Mouse (Mus musculus) left cerebral cortex, postnatal 10 days (tissue): ENCODE measurements around the gene Slc35b2. TPM values are rescaled to one million over a fixed set of nuclear protein-coding genes. Genes with fewer than 3 reads are reported as not detected.
A peak's percentile ranks its signal among the peaks of the same experiment; 100 is the strongest.

ENCODE experiments used
- DNase-seq, 2 experiments: peaks; one replicate each; pipeline ENCODE4 v3.0.0; 2021 to 2022; ENCODE audit warnings: low spot score in 2 of 2, mixed read lengths in 1 of 2; ENCODE audit errors: extremely low spot score in 1 of 2
- intact Hi-C: fragments of 180-260 bp; cut with DNase I; formaldehyde crosslinking; loops from one replicate; pipeline ENCODE4 v1.15.1; 2025
- total RNA-seq, 2 experiments: library from RNA; stranded (reverse); gene quantifications; 2 replicates each; pipeline ENCODE4 v1.2.3; 2021

The Slc35b2 gene
- total RNA-seq, 2 experiments from 2014 or later: 43.8 to 46.7 TPM

DNA sequence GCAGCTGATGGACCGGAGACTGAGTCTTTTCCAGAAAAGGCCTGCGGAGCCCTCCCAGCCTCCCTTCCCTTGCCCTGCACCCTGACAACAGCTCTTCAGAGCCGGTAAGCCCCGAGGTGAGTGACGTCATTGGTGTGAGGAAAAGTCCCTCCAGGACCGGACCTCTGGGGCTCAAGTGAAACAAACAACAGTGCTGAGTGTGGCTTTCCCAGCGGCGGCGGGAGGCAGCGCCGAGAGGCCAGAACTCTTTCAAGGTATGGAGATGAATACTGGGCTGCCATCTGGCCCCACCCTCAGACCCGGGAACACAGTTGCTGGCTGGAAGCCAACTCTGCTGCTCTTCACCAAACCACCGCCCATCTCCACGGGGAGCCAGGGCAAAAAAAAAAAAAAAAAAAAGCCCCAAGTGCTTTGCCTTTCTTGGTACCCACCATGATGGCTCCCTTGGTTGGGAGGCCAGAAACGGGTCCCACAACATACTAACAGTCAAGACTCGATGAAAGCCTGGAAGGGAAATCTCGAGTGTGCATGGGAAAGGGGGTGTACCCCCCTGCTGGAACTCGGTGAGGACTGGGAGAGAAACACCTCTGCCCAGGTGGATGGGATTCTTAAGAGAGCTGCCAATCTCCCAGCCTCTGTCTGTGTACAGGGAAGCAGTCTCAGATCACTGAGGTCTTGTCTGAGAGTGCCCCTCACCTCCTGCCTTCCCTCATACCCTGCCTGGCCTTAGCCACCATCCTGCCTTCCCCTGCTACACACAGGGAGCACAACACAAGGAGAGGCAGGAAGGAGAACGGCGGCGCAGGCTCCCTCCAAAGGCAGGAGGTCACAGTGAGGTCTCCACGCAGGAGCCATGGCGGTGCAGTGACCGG, 19.4 kb upstream of the Slc35b2 start:
- DNase-seq: peak in 1 of 2 experiments; percentile 61
- intact Hi-C loops: no loop called here

DNA sequence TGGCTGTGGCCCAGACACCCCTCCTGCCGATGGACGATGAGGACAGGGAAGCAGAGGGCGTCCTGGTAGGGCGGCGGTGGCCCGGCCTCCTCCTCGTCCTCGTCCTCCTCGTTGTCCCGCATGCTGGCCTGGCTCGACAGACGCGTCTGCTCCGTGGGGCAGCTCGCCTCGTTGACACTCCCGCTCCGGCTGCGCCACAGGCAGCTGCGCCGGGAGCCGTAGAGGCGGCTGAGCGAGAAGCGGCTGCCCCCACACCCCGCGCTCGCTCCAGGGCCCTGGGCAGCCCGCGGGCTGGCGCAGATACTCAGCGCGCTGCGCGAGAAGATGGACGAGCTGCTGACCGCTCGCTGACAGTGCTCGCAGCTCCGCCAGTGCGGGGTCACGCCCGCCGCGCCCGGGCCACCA, 18.8 kb upstream of the Slc35b2 start:
- DNase-seq: peak in 1 of 2 experiments; percentile 47
- intact Hi-C loops: no loop called here

DNA sequence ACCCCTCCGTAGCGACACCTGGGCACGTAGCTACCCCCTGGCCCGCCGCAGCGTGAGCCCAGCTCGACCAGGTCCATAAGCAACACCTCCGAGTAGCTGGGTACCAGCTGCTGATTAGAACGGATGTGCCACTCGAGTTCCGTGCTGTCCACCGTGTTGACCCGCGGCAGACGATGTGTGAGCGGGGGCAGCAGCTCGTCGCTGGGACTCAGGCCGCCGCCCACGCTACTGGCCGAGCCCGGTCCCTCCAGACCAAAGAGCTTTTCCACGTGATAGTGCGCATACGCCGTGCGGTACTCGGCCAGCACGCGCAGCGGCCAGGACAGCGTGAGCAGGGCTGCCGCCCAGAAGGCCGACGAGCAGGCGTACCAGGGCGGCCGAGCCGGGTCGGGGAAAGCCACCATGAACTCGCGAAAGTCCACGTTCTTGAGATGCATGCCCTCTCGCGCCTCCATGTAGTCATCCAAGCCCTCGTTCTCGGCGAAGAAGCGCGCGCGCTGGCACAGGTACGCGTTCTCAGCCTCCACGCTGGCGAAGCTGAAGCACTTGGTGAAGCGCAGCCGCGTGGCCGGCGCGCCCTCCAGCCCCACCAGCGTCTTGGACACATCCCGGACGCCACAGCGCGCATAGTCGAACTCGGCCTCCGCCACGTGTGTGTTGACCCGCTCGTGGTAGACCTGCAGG, 18.3 kb upstream of the Slc35b2 start:
- intact Hi-C loops: no loop called here
- DNase-seq: peak in 1 of 2 experiments; percentile 46

DNA sequence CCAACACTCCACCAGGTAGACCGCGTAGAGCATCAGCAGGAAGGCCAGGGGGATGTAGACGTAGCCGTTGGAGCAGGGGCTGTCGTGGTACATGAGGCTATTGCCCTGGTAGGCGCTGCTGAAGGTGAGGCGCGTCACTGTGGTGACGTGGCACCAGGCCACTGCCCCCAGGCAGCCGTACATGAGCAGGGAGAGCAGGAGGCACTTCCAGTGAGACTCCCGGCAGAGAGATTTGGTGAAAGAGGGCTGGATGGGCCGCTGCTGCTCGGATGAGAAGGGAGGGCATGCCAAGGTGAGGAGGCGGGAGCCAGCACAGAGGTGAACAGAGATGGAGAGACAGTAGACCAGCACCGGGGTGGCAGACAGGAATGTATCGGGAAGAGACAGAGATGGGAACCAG, 16.7 kb upstream of the Slc35b2 start:
- intact Hi-C loops: no loop called here
- peak in 1 of 2 experiments; percentile 22 for DNase-seq

DNA sequence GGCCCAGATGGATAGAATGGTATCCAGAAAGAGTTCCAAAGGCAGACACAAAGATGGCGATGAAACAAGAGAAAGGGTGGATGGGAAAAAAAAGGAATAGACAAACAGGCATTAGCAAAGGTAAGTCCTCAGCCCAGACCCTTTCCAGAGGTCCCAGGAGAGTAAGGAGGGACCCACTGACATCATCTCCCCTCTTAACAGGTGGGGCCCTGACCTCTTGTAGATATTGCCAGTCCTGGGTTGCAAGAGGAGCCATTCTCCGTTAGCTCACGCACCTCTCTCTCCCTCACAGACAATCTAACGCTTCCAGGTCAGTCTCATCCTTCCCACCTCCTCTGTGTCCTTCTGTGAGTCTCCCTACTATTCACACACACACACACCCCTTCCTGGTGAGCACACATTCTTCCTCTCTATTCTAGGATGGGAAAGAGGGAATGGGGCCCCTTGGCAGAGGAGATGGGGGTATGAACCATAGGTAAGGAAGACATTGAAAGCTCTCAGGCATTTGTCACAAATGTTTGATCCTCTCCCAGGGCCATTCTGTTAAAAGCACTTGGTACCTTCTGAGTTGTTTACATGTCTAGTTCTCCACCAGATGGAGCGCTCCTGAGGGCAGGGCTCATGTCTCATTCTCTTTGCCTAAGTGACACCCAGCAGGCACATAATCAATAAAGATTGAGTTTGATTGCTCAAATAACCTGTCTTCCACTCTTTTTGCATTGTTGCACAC, 16.0 kb upstream of the Slc35b2 start:
- intact Hi-C loops: no loop called here
- DNase-seq: no peak

DNA sequence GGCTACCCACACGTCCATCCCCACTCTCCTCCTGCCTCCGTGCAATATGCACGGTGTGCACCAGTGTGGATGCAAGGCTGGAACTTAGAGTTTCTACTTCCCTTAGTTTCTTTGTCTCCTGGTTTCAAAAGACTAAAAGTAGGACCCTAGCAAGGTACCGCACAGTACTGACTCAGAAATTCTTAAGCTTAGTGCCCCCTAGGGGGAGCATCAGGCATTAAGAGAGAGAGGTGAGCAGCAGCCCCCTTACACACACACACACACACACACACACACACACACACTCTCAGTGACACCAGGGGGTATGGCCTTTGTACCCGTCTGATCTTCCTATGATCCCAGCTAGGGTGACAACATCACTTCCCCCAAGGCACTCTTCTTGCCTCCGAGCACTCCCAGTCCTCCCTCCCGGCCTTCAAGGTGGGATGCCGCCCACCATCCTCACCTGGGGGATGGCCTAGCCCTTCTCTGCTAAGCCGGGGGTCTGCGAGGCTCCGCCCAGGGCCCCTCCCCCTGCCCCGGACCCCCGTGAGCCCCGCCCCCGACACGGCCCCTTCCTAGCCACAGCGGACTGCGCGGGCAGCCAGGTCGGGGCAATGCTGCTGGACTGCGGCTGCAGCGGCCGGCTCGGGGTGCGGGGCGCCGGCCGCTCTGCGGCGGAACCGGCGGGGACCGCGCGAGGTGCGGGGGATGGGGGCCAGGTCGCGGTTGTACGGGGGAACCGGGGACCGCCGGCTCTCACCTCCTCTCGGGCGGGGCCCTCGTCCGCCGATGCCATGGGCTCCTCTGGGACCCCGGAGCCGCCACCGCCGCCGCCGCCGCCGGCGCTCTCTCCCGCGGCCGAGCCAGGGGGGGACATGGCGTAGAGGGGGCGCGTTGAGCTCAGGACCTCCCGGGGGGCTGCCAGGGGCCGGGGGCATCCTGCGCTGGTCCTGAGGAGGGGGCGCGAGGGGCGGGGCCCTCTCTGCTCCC, 14.8 kb upstream of the Slc35b2 start:
- intact Hi-C loops: no loop called here
- peak; percentile 64 to 65 for DNase-seq

DNA sequence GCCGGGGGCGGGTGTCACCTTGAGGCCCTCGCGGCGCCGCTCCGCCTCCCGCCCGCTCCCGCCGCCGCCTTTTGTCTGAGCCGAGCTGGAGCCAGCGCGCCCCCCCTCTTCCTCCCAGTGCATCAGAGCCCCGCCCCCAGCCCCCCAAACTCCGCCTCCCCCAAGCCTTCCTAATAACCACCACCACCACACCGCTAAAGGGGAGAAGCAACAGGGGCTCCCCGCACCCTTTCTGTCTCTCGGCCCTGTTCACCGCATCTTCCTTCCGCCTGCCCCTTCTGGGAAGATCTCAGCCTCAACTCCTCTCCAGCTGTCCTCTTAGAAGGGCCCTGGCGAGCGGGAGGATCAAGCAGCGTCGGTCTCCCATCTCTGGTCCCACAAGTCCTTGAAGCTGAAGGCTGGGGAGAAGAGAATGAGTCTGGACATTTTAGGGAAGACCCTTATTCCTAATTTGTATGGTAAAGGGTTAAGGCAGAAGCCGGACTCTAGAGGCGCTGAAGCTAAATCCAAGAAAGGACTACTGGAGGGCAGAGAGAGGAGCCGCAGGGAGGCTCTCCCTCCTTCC, 14.0 kb upstream of the Slc35b2 start, which contains the start of gene Tmem151b:
Gene Tmem151b, minus strand, starts transcription at position 61 of the 565 bp plus-strand sequence.
- peak in 1 of 2 experiments; percentile 81 for DNase-seq
- intact Hi-C loops: no loop called here

DNA sequence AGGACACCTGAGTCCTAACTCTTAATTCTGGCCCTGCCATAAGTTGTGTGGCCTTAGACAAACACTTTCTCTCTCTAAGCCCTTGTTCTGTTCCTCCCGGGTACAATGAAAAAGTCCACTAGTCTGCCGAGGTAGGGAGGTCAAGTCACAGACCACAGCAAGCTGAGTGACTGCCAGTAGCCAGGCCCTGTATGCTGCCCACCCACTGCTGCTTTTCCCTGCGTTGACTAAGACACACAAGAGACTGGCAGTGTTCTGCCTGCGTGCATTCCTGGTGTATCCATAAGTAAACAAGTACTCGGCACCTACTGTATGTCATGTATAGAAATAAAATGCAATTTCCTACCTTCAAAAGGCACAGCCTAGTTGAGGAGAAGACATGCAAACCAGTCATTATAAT, 13.4 kb upstream of the Slc35b2 start:
- DNase-seq: no peak
- intact Hi-C loops: no loop called here

DNA sequence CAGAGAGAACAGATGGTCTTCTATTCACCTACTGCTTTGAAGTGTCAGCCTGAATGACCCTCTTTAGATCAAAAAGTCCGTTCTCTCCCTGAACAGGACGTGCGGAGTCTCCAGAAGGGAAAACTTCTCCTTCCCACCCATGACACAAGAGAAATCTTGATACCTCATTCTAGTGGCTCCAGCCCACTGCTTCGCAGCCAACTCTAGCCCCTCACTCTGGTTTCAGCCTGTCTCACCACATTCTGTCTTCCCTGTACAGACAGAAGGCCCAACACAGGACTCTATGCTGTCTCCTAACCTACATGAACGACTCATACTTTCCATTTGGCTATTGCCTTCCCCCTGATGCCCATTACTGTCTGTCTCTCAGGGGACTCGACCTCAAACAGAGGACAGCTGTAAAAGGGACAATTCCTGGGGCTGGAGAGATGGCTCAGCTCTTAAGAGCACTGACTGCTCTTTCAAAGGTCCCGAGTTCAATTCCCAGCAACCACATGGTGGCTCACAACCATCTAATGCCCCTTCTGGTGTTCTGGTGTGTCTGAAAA, 12.4 kb upstream of the Slc35b2 start:
- intact Hi-C loops: no loop called here
- DNase-seq: no peak

DNA sequence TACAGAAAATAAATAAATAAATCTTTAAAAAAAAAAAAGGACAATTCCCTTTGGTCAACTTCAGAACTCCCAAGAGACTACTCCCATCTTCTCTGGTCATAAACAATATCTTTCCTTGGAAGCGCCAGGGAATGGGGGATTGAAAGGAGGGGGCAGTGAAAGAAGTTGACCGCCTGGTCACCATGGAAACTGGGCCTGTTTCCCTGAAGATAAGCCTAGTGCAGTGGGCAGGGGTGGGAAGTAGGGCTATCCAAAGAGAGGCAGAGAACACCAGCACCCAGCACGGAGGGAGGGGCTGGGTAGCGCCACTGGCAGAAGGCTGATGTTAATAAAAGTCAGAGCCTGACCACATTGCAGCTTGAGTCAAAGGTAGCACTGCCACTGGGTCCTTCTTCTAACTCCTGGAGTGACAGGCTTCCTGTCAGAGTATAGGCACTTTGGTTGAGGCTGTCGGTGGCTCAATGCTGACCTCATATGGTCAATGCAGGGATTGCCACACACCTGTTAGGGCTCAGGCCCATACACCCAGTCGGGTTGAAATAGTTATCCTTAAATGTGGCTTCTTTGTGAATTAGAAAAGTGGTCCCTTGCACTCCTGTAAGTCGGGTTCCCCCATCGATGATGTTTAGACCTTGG, 11.7 kb upstream of the Slc35b2 start:
- intact Hi-C loops: loop anchor here (1.0 to 2.0 kb wide), 2 partner anchors 36 to 73 kb away; no protein-coding TSS in a partner anchor
- DNase-seq: peak; percentile 74 to 77

DNA sequence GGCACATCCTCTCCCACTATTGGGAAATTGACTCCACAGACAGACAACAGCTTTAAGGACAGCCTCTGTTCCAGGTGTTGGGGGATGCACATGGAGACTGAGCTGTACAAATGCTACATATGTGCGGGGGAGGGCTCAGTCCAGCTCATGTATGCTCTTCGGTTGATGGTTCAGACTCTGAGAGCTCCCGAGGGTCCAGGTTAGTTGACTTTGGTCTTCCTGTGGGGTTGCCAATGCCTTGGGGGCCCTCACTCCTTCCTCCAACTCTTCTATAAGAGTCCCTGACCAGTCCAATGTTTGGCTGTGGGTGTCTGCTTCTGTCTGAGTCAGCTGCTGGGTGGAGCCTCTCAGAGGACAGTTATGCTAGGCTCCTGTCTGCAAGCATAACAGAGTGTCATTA, 10.6 kb upstream of the Slc35b2 start:
- no peak for DNase-seq
- intact Hi-C loops: loop anchor here (2.0 kb wide), 1 partner anchor 74 kb away; no protein-coding TSS in a partner anchor

DNA sequence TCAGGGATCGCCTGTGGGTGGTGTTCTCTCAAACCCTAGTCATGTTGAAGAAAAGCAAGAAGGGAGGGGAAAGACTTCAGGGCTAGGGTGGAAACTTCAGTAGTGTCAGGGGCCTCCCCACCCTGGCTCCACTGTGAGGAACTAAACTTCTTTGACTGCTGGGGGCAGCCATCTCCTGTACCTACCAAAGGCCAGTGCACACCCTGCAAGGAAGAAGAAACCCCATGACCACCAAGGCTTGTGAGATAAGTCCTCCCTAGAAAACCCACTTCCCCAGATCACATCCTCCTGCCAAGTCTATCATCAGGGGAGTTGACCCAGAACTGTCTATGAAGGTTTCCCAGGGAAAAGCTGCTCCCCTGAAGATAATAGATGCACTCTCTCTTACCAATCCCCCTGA, 9.3 kb upstream of the Slc35b2 start:
- intact Hi-C loops: no loop called here
- DNase-seq: no peak

DNA sequence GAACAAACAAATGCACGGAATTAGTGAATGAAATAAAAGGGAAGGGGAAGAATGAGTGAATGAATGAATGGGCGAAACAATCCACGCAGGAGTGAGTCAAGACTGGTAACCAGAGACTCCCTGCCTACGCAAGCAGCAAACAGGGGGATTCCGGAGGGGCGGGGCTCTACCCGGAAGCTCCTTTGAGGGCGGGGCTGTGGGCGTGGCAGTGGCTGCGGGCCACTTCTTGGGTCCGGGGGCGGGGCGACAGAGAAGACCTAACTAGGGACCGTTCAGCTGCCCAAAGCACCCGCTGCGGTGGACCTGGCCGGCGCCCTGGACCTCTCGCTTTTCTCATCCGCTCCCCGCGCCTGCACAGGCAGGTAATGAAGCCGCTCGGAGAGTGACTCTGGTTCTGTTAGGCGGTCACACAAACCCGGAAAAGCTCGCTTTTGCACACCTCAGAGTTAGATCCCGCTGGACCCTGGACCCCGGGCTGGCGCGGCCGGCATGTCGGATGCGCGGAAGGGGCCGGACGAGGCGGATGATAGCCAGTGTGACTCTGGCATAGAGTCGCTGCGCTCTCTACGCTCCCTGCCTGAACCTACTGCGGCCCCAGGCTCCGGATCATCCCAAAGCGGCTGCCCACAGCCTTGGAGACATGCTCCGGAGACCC, 8.1 kb upstream of the Slc35b2 start, which contains the start of gene Nfkbie:
Gene Nfkbie, plus strand, starts transcription at position 252 of the 655 bp plus-strand sequence.
- DNase-seq: peak; percentile 84 to 96
- intact Hi-C loops: no loop called here

DNA sequence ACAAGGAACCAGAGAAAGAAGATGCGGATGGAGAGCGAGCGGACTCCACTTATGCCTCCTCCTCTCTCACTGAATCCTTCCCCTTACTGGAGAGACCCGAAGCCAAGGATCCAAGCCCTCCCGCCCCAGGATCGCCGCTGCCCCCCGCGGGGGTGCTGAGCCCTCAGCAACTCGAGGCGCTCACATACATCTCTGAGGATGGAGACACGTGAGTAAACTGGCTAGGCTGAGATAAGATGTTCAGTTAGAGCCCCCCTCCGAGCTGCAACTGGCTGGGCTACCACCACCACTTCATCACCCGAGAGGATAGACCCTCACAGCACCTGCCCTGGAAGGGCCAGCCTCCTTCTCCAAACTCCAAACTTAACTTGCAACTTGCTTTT, 7.6 kb upstream of the Slc35b2 start:
- DNase-seq: no peak
- intact Hi-C loops: no loop called here

DNA sequence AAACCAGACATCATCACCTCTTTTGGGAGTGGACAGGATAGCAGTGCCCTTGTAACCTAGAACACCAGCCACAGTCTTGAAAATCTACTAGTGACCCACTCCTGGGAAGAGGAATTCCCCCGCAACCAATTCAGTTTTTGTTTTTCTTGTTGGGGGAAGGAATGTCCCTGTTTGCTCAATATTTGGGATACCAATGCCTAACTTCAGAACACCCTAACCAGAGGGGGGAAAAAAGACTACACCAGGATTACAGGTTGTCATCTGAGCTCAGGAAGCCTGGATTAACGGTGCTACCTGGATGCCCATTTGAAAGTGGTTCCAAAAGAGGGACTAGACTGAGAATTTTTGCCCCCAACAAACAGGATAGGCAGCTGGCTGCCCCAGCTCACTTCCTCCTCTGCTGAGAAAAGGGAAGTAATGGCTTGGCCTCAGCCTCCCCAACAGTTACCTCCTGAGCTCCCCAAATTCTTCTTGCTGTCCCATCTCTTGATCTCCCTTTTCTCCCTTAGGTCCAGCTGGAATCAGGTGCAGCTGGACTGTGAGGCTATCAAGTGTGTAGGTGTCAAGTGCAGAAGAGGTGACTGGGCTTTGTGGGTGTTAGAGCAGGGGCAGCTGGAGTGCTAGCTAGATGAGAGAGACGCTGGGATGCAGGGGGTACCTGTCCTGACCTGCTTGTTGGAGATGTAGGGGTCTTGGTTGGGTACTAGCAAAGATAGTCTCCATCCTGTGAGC, 7.0 kb upstream of the Slc35b2 start:
- intact Hi-C loops: no loop called here
- no peak for DNase-seq

DNA sequence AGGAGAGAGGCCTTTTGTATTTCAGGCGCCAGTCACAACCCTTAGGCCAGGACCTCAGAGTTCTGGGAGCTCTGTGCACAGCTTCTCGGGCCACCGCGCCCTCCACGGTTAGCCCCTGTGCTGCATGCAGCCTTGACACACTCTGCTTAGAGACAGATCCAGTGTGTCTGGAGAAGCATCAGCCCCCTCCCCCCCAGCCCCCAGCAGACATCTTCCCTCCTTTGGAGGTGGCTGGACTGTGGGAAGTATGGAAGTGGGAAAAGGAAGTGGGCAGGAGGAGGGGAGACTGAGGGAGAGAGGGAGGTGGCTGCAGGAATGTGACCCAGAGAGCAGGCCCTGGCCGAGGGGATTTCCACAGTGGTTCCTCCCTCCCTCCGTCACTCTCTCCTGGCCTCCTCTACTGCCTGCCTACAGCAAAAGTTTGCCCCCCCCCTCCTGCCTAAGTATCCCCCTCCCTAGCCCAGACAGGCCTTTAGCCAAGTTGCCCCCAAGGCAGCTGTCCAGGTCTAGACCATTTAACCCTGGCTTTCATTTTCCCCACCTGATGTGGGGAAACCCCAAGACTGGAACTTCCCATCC, 6.3 kb upstream of the Slc35b2 start:
- no peak for DNase-seq
- intact Hi-C loops: no loop called here
